Mouse (Mus musculus) CH12.LX (cell line): ENCODE results near the gene Rap1gap.

Experiments
- POLR2A ChIP-seq: IDR thresholded peaks from 2 replicates; pipeline ENCODE4 v1.6.1; 2011; ENCODE audit warnings: low read depth, mild to moderate bottlenecking, improper control_type of control experiment, low read length
- POLR2AphosphoS2 ChIP-seq: IDR thresholded peaks from 2 replicates; pipeline ENCODE4 v1.6.1; 2011; ENCODE audit warnings: low read depth, low read length, improper control_type of control experiment

GRCm38 (mm10) chr4:137655241-137656031, 9.1 kb upstream of the Rap1gap start:
- TF ChIP-seq POLR2A, result no peak
- TF ChIP-seq POLR2AphosphoS2, result no peak
